Mouse (Mus musculus) heart, postnatal 0 days (tissue): Measurements from ENCODE around the gene Kcnmb2.

Experiments
- CTCF ChIP-seq: IDR thresholded peaks from 2 replicates; pipeline ENCODE4 v1.5.1; 2016; ENCODE audit warnings: antibody characterized with exemption, control low read depth, low read depth
- EP300 ChIP-seq: IDR thresholded peaks from 2 replicates; pipeline ENCODE4 v1.6.1; 2016; ENCODE audit warnings: antibody characterized with exemption, low read depth

DNA sequence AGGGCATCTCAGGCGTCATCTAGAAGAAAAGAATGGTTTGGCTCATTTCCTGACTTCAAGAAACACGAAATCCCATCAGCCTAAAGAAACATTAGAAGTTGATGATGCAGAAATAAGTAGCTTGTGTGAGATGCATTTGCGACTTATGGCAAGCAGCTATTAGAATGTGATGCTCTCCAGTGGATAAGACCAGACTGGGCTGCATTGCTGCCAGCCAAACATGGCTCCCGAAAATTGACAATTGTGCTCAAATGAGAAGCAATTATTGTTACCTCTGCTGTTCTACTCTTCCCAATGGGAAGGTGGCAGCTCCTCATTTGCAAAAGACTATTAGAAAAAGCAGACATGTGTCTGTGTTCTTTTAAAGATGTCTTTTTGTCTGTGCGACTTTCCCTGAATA, 38.8 kb upstream of the Kcnmb2 start:
- TF ChIP-seq CTCF (no peak), EP300 (no peak)
